Mouse (Mus musculus): ENCODE measurements around the gene Hspa1a. TPM values are rescaled to one million over a fixed set of nuclear protein-coding genes. Genes with fewer than 3 reads are reported as not detected.
"Not testable (repeated sequence)": the region's sequence is repeated elsewhere in the genome, so short reads cannot be mapped to it uniquely, and the experiment has no call there.

Gene Hspa1a
- total RNA-seq (2021) = 1 to 10 TPM; 3.0 to 5.4 TPM

GRCm38 (mm10) chr17:34972069-34972749, at the start of gene Hspa1a, which contains the start of gene Hspa1l:
Gene Hspa1a (minus strand): TSS chr17:34972156.
Gene Hspa1l (plus strand): TSS chr17:34972703.
- DNase-seq (ENCODE audit: extremely low spot score in 1 of 2, low spot score in 2 of 2) = peak; percentile 69 to 82
- intact Hi-C loops (cut with DNase I) = not testable (repeated sequence)

- intact Hi-C loops (cut with DNase I) = loop anchor here (5.0 kb wide), 2 partner anchors 36 to 86 kb away; partner anchors contain the start of genes Ddah2 and Ly6g5c
- peak; percentile 65 to 86 for DNase-seq (ENCODE audit: extremely low spot score in 1 of 2, low spot score in 2 of 2)
Observed at GRCm38 (mm10) chr17:35021163-35021808, 49.3 kb upstream of the Hspa1a start.

GRCm38 (mm10) chr17:35020551-35020950, 48.6 kb upstream of the Hspa1a start:
- no peak for DNase-seq (ENCODE audit: extremely low spot score in 1 of 2, low spot score in 2 of 2)
- intact Hi-C loops (cut with DNase I) = loop anchor here (5.0 kb wide), 2 partner anchors 37 to 87 kb away; partner anchors contain the start of genes Ddah2 and Ly6g5c

- intact Hi-C loops (cut with DNase I) = loop anchor here (5.0 kb wide), 4 partner anchors 37 to 97 kb away; partner anchors contain the start of genes Ddah2, Ly6g5b and Ly6g5c
- no peak for DNase-seq (ENCODE audit: extremely low spot score in 1 of 2, low spot score in 2 of 2)
Observed at GRCm38 (mm10) chr17:35019894-35020293, 47.9 kb upstream of the Hspa1a start.

GRCm38 (mm10) chr17:35018171-35018570, 46.2 kb upstream of the Hspa1a start:
- no peak for DNase-seq (ENCODE audit: extremely low spot score in 1 of 2, low spot score in 2 of 2)
- intact Hi-C loops (cut with DNase I) = loop anchor here (5.0 kb wide), 2 partner anchors 79 to 99 kb away; partner anchors contain the start of gene Ly6g5b

GRCm38 (mm10) chr17:35017706-35018030, 45.7 kb upstream of the Hspa1a start:
- intact Hi-C loops (cut with DNase I) = loop anchor here (5.0 kb wide), 2 partner anchors 80 to 100 kb away; partner anchors contain the start of gene Ly6g5b

GRCm38 (mm10) chr17:35016791-35017705, 45.1 kb upstream of the Hspa1a start:
- intact Hi-C loops (cut with DNase I) = loop anchor here (5.0 kb wide), 2 partner anchors 80 to 100 kb away; partner anchors contain the start of gene Ly6g5b
- DNase-seq (ENCODE audit: extremely low spot score in 1 of 2, low spot score in 2 of 2) = no peak

More at GRCm38 (mm10) chr17:35017706-35018030, 45.7 kb upstream of the Hspa1a start:
- no peak for DNase-seq (ENCODE audit: extremely low spot score in 1 of 2, low spot score in 2 of 2)

- intact Hi-C loops (cut with DNase I) = loop anchor here (5.0 kb wide), 2 partner anchors 81 to 101 kb away; partner anchors contain the start of gene Ly6g5b
- peak in 1 of 2 experiments; percentile 62 for DNase-seq (ENCODE audit: extremely low spot score in 1 of 2, low spot score in 2 of 2)
Observed at GRCm38 (mm10) chr17:35016376-35016775, 44.4 kb upstream of the Hspa1a start, which contains the start of gene Vwa7. Gene Vwa7 (plus strand): TSS chr17:35016579.

GRCm38 (mm10) chr17:35015296-35015695, 43.3 kb upstream of the Hspa1a start:
- DNase-seq (ENCODE audit: extremely low spot score in 1 of 2, low spot score in 2 of 2) = no peak
- intact Hi-C loops (cut with DNase I) = loop anchor here (5.0 kb wide), 2 partner anchors 82 to 102 kb away; partner anchors contain the start of gene Ly6g5b

GRCm38 (mm10) chr17:35013221-35013620, 41.3 kb upstream of the Hspa1a start:
- no peak for DNase-seq (ENCODE audit: extremely low spot score in 1 of 2, low spot score in 2 of 2)
- intact Hi-C loops (cut with DNase I) = no loop called here

GRCm38 (mm10) chr17:35012430-35012829, 40.5 kb upstream of the Hspa1a start:
- intact Hi-C loops (cut with DNase I) = no loop called here

GRCm38 (mm10) chr17:35011440-35011839, 39.5 kb upstream of the Hspa1a start:
- intact Hi-C loops (cut with DNase I) = no loop called here
- peak in 1 of 2 experiments; percentile 16 for DNase-seq (ENCODE audit: extremely low spot score in 1 of 2, low spot score in 2 of 2)

More at GRCm38 (mm10) chr17:35012430-35012829, 40.5 kb upstream of the Hspa1a start:
- DNase-seq (ENCODE audit: extremely low spot score in 1 of 2, low spot score in 2 of 2) = peak in 1 of 2 experiments; percentile 18

- no peak for DNase-seq (ENCODE audit: extremely low spot score in 1 of 2, low spot score in 2 of 2)
- intact Hi-C loops (cut with DNase I) = no loop called here
Observed at GRCm38 (mm10) chr17:35009586-35009985, 37.6 kb upstream of the Hspa1a start.

- intact Hi-C loops (cut with DNase I) = no loop called here
Observed at GRCm38 (mm10) chr17:35007387-35007991, 35.5 kb upstream of the Hspa1a start.

GRCm38 (mm10) chr17:35005902-35006301, 33.9 kb upstream of the Hspa1a start:
- DNase-seq (ENCODE audit: extremely low spot score in 1 of 2, low spot score in 2 of 2); intact Hi-C loops (cut with DNase I): not testable (repeated sequence)

More at GRCm38 (mm10) chr17:35007387-35007991, 35.5 kb upstream of the Hspa1a start:
- DNase-seq (ENCODE audit: extremely low spot score in 1 of 2, low spot score in 2 of 2) = no peak

GRCm38 (mm10) chr17:35005158-35005557, 33.2 kb upstream of the Hspa1a start:
- intact Hi-C loops (cut with DNase I) = no loop called here
- no peak for DNase-seq (ENCODE audit: extremely low spot score in 1 of 2, low spot score in 2 of 2)

GRCm38 (mm10) chr17:35004075-35004717, 32.2 kb upstream of the Hspa1a start:
- intact Hi-C loops (cut with DNase I) = no loop called here
- DNase-seq (ENCODE audit: extremely low spot score in 1 of 2, low spot score in 2 of 2) = peak in 1 of 2 experiments; percentile 28
